Mouse (Mus musculus) T-helper 1 cell (primary cell): Measurements from ENCODE around the gene Vav1.

Experiments
- in situ Hi-C: fragments of 300-600 bp; cut with MboI, MseI; formaldehyde crosslinking; loops from one replicate; pipeline ENCODE4 v1.15.1; 2025; ENCODE audit warnings: high pct_unique_total_duplicates

Gene Vav1

DNA sequence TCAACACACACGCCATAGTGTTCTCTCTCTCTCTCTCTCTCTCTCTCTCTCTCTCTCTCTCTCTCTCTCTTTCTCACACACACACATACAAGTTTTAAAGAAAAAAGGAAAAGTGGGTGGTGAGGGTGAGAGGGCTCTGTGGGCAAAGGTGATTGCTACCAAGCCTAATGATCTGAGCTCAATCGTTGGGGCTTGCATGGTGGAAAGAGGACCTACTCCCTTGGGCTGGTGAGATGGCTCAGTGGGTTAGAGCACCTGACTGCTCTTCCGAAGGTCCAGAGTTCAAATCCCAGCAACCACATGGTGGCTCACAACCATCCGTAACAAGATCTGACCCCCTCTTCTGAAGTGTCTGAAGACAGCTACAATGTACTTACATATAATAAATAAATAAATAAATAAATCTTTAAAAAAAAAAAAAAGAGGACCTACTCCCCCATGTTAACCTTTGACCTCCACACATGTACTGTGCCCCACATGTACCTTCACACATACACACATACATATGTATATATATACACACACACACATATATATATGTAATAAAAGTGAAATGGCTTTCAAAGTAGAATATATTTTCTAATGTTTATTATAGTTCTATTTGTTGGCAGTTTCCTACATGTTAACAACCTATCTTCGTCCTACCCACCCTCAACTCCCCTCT is 1.2 kb upstream of the Vav1 start:
- in situ Hi-C loops = loop anchor here (25.0 kb wide), 1 partner anchor 990 kb away; the partner anchor contains the start of genes Plin3 and Ticam1

GRCm38 (mm10) chr17:57278537-57278936 is 363 bp upstream of the Vav1 start:
- in situ Hi-C loops = loop anchor here (25.0 kb wide), 1 partner anchor 991 kb away; the partner anchor contains the start of genes Plin3 and Ticam1

- in situ Hi-C loops = loop anchor here (25.0 kb wide), 1 partner anchor 992 kb away; the partner anchor contains the start of genes Plin3 and Ticam1
Measured at GRCm38 (mm10) chr17:57279591-57280224, 808 bp downstream of the Vav1 start.

- in situ Hi-C loops = loop anchor here (25.0 kb wide), 1 partner anchor 993 kb away; the partner anchor contains the start of genes Plin3 and Ticam1
Measured at GRCm38 (mm10) chr17:57280411-57280810, 1.5 kb downstream of the Vav1 start.

DNA sequence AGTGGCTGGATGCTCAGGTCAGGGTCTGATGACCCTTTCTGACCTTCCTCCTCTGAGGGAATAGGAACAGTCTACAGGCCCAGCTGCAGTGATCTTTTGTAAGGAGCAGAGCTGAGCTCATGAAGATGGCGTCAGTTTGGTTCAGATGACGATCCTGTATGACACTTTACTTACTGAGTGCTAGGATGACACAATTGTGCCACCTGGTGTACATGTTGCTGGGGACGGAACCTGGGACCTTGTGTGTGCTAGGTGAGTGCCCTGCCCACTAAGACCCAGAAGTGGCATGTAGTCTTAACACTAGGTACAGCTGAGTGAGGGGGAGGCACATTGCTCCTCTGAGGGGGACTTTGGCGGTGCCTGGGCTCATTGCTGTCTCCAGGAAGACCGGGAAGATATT is 5.0 kb downstream of the Vav1 start:
- in situ Hi-C loops = loop anchor here (25.0 kb wide), 1 partner anchor 997 kb away; the partner anchor contains the start of genes Plin3 and Ticam1

DNA sequence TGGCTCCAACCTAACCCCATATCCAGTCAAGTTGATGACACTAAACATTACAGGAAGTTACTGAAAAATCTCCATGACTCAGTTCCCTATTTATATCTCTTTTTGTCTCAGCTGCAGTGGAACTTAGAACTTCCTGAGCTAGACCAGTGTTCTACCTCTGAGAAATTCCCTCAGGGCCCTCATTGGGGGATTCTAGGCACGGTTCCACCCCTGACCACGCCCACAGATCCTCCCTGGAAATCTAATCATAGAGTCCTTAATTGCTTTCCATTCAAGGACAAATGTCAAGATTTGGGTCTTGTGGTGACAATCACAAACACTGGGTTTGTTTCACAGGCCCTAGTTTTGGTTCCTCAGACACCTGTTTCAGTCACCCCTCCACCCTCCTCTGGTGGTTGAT is 6.2 kb downstream of the Vav1 start:
- in situ Hi-C loops = loop anchor here (25.0 kb wide), 1 partner anchor 998 kb away; the partner anchor contains the start of genes Plin3 and Ticam1

- in situ Hi-C loops = loop anchor here (25.0 kb wide), 1 partner anchor 1000 kb away; the partner anchor contains the start of genes Plin3 and Ticam1
Measured at GRCm38 (mm10) chr17:57286718-57287355, 7.9 kb downstream of the Vav1 start.

GRCm38 (mm10) chr17:57289252-57289651 is 10.4 kb downstream of the Vav1 start:
- in situ Hi-C loops = loop anchor here (25.0 kb wide), 1 partner anchor 1002 kb away; the partner anchor contains the start of genes Plin3 and Ticam1

DNA sequence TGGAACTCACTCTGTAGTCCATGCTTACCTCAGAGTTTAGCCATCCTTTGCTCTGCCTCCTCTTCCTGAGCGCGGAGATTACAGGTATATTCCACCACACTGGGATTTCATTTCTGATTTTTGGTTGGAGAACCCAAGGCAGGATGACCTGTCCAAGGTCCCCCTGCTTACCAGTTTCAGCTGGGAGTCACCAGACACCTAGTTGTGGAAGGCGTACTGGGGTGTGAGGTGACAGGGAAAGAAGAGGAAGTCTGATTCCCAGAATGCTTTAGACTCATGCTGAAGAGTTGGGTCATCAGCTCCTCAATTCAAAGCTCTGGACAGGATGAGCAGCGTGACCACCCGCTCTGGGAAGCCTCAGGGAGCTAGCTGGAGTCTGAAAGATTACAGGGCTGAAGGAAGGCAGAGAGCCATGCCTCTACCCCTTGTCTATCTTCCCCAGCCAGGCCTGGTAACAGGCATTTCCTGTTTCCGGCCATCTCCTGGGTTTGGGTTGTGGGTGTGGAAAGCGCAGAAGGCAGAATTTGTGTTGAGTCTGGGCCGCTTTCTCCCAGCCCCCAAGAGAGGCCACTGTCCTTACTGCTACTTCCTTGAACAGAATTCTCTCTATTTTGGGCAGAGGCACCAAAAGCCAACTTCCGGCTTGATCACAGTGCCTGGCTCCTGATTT is 11.2 kb downstream of the Vav1 start:
- in situ Hi-C loops = loop anchor here (25.0 kb wide), 1 partner anchor 1003 kb away; the partner anchor contains the start of genes Plin3 and Ticam1

DNA sequence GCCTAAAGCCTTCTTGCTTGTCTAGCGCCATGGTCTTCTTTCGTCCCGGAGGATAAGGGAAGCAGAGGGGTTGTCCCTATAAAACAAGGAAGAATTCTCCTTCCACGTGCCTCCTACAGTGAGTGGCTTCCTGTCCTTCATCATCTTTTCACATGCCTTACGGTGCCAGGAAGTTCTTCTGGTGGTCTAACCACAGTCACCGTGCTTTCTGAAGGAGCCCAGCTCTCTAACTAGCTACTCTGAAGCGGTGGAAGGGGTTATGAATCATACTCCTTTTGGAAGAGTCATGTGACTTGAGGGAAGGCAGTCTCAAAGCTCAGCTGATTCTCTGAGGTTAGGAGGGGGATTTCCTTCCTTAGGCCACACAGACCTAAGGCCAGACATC is 11.8 kb downstream of the Vav1 start:
- in situ Hi-C loops = loop anchor here (25.0 kb wide), 1 partner anchor 1003 kb away; the partner anchor contains the start of genes Plin3 and Ticam1

GRCm38 (mm10) chr17:57292302-57292701 is 13.4 kb downstream of the Vav1 start:
- in situ Hi-C loops = loop anchor here (25.0 kb wide), 1 partner anchor 1005 kb away; the partner anchor contains the start of genes Plin3 and Ticam1

DNA sequence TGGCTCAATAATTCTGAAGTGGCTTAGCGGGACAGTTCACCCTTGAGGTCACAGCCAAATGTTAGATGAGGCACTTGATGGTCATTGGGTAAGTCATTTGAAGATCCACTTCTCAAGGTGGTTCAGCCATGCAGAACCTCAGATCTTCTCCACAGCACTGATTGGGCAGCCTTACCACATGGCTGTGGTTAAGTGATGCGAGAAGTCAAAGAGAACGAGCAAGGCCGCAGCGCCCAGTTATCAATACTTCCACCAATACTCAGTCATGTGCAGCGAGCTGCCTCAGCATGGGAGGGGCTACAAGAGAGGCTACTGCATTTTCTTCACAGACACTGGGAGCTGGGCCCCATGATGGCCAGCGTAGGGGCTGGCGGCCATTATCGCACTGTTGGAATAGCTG is 14.1 kb downstream of the Vav1 start:
- in situ Hi-C loops = loop anchor here (25.0 kb wide), 1 partner anchor 1006 kb away; the partner anchor contains the start of genes Plin3 and Ticam1

DNA sequence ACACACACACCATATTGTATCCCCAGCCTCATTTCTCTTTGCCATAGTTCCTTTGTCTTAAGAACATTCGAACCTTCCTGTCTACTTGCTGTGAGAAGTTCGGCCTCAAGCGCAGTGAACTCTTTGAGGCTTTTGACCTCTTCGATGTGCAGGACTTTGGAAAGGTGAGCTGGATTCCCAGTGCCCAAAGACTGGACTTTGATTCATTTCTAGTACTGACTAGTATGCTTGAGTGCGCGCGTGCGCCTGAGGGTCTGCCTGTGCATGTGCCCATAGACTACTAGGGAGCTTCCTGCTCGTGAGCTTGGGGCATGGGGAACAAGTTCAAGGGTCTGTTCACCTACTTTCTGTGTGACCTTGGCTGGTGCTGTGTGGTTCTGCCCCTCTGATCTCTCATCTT is 17.0 kb downstream of the Vav1 start:
- in situ Hi-C loops = loop anchor here (25.0 kb wide), 1 partner anchor 1009 kb away; the partner anchor contains the start of genes Plin3 and Ticam1

- in situ Hi-C loops = loop anchor here (25.0 kb wide), 1 partner anchor 1010 kb away; the partner anchor contains the start of genes Plin3 and Ticam1
Measured at GRCm38 (mm10) chr17:57297040-57297439, 18.1 kb downstream of the Vav1 start.

- in situ Hi-C loops = no loop called here
Measured at GRCm38 (mm10) chr17:57305593-57305992, 26.7 kb downstream of the Vav1 start.

DNA sequence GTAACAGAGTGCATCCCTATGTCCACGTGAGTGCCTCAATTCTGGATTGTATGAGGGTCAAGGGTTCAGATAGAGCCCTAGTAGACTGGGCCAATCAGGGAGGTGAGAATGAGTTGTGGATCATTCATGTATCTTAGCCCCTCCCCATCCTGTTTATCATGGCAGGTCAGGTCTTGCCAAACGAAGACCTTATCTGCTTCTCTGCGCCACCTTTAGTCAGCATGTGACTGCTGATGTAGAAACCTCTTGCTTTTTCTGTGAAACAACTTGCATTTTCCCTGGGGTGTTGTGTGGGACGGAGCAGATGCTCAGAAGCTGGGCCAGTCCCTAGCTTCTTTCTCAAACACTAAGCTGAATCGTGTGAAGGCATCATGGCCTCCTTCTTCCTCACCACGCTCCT is 28.2 kb downstream of the Vav1 start:
- in situ Hi-C loops = no loop called here

DNA sequence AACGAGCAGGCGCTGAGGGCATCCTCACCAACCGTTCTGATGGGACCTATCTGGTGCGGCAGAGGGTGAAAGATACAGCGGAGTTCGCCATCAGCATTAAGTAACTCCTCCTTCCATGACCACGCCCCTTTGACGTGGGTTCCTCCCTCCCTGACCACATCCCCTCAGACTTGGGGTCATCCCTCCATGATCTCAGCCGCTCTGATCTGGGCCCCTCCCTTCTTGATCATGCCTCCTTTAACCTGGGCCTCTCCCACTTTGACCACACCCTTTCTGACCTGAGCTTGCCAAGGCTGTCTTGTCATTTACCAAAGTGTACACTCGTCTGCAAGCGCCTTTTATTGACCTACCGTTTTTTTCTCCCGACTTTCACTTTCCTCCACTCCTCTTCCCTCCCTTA is 32.9 kb downstream of the Vav1 start:
- in situ Hi-C loops = no loop called here

- in situ Hi-C loops = no loop called here
Measured at GRCm38 (mm10) chr17:57327615-57328014, 48.7 kb downstream of the Vav1 start.

DNA sequence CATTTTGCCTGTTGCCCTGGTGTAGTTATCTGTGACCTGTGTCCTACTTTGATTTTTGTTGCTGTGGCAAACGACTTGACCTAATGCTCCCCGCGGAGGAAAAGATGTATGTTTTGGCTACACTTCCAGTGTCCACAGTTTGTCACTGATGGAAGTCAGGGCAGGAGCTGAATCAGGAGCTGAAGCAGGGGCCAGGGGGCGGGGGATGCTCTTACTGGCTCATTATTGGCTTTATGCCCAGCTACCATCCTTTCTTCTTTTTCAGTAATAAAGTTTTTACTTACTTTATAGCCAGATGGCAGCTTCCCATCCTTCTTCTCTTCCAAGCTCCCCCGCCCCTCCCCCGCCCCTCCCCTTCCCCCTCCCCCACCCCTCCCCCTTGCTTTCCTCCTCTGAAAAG is 50.0 kb downstream of the Vav1 start:
- in situ Hi-C loops = no loop called here

- in situ Hi-C loops = loop anchor here (5.0 to 10.0 kb wide), 2 partner anchors 114 to 246 kb away; partner anchors contain the start of gene Tubb4a
Measured at GRCm38 (mm10) chr17:57330993-57331392, 52.1 kb downstream of the Vav1 start.

GRCm38 (mm10) chr17:57332241-57332640 is 53.3 kb downstream of the Vav1 start:
- in situ Hi-C loops = loop anchor here (5.0 to 10.0 kb wide), 2 partner anchors 115 to 247 kb away; partner anchors contain the start of gene Tubb4a
